Comparison of ENCODE assay signal across 19 mouse cellular contexts in genomic region chr12:80807451-80808085, GRCm38 (mm10). TPM values are rescaled to one million over a fixed set of nuclear protein-coding genes. Genes with fewer than 3 reads are reported as not detected.
DNase-seq lines count a peak whose midpoint lies in the region; ATAC-seq lines count a peak whose summit lies in the region.
"Had no signal": no experiment of that assay in that cellular context is flagged by ENCODE, and none has a peak within 500 bp of the region (broad histone marks: within the 10 kb centered on the region; RNA-seq: fewer than 3 reads in every experiment).

No protein-coding gene starts in this region.

- no peak overlapping the region for H3K4me2 ChIP-seq in midbrain, embryonic 11.5 days
- no peak overlapping the region for H3K4me2 ChIP-seq in midbrain, embryonic 16.5 days (ENCODE audit: low read length)
- H3K4me2 ChIP-seq: embryonic facial prominence, embryonic 12.5 days; forebrain, embryonic 15.5 days; liver, embryonic 15.5 days had no signal

- no peak overlapping the region for H3K4me3 ChIP-seq in midbrain, embryonic 11.5 days (ENCODE audit: low read depth, low read length)
- H3K4me3 ChIP-seq in midbrain, embryonic 16.5 days (ENCODE audit: low read depth, low read length), result no peak overlapping the region
- H3K4me3 ChIP-seq: embryonic facial prominence, embryonic 12.5 days; forebrain, embryonic 15.5 days; liver, embryonic 15.5 days had no signal

- ATAC-seq in midbrain, embryonic 11.5 days (ENCODE audit: low FRiP score), result 0 out of 2 replicates have a peak, but pooled peaks have one; percentile 22
- no peak for ATAC-seq in midbrain, embryonic 16.5 days
- ATAC-seq in granulocyte monocyte progenitor cell, adult 5-6 weeks (replicated peaks; ENCODE audit: poor library complexity, severe bottlenecking), result peak; percentile 48; the same call in 1 of the 2 replicates
- ATAC-seq: forebrain, embryonic 15.5 days had no signal

- no peaks in the 10 kb centered on the region for H3K9me3 ChIP-seq in midbrain, embryonic 11.5 days (ENCODE audit: control insufficient read depth, low read length)
- no peaks in the 10 kb centered on the region for H3K9me3 ChIP-seq in midbrain, embryonic 16.5 days (replicated peaks; ENCODE audit: control insufficient read depth, low read length, poor library complexity, severe bottlenecking)
- H3K9me3 ChIP-seq: embryonic facial prominence, embryonic 12.5 days; forebrain, embryonic 15.5 days; liver, embryonic 15.5 days had no signal

- no peak overlapping the region for H3K9ac ChIP-seq in midbrain, embryonic 11.5 days (ENCODE audit: low read length)
- no peak overlapping the region for H3K9ac ChIP-seq in midbrain, embryonic 16.5 days (ENCODE audit: low read depth, low read length)
- H3K9ac ChIP-seq: embryonic facial prominence, embryonic 12.5 days; forebrain, embryonic 15.5 days; liver, embryonic 15.5 days had no signal

- intact Hi-C loops in heart, postnatal 14 days (cut with DNase I), result no loop called here

- H3K27ac ChIP-seq in midbrain, embryonic 11.5 days (ENCODE audit: low read depth, low read length), result 0 out of 2 replicates have a peak overlapping the region, but pooled peaks have one; percentile 2
- H3K27ac ChIP-seq in midbrain, embryonic 16.5 days (ENCODE audit: low read length), result no peak overlapping the region
- H3K27ac ChIP-seq: embryonic facial prominence, embryonic 12.5 days; forebrain, embryonic 15.5 days; kidney, postnatal 0 days; liver, embryonic 15.5 days had no signal

- H3K4me1 ChIP-seq in midbrain, embryonic 11.5 days (ENCODE audit: control insufficient read depth, insufficient read depth, low read length), result peaks cover 13% of the 10 kb centered on the region
- peaks cover 6% of the 10 kb centered on the region; the same call in 1 of the 2 replicates for H3K4me1 ChIP-seq in midbrain, embryonic 16.5 days (ENCODE audit: control insufficient read depth, insufficient read depth, low read length)

- DNase-seq in heart, adult 11 months, result peak; percentile 81
- DNase-seq in heart, postnatal 14 days, result no peak
- peak; percentile 87 for DNase-seq in midbrain, embryonic 11.5 days (ENCODE audit: low spot score, missing footprints)
- peak; percentile 37 for DNase-seq in retina, embryonic 14.5 days (ENCODE audit: low spot score)
- DNase-seq in gastrocnemius, postnatal 4 days (ENCODE audit: low spot score in 2 of 2), result no peak
- no peak for DNase-seq in layer of hippocampus, adult 9-11 months
- DNase-seq: B cell, adult 2 months; cerebellum, adult 9-10 months; gastrocnemius, postnatal 36 days; heart, postnatal 10 days; lung, postnatal 36 days had no signal

- no peaks in the 10 kb centered on the region for H3K36me3 ChIP-seq in midbrain, embryonic 11.5 days (ENCODE audit: control insufficient read depth, insufficient read depth, low read length)
- H3K36me3 ChIP-seq in midbrain, embryonic 16.5 days (ENCODE audit: control insufficient read depth, insufficient read depth, low read length), result no peaks in the 10 kb centered on the region
- H3K36me3 ChIP-seq: embryonic facial prominence, embryonic 12.5 days; forebrain, embryonic 15.5 days; liver, embryonic 15.5 days had no signal

- 32% methylated on average over 2 of the region's 2 CpGs for WGBS in midbrain, embryonic 11.5 days
- WGBS in midbrain, embryonic 16.5 days, result 25% methylated on average over 2 of the region's 2 CpGs

- no peaks in the 10 kb centered on the region for H3K27me3 ChIP-seq in midbrain, embryonic 11.5 days (ENCODE audit: control insufficient read depth, insufficient read depth, low read length)
- no peaks in the 10 kb centered on the region for H3K27me3 ChIP-seq in midbrain, embryonic 16.5 days (ENCODE audit: control insufficient read depth, insufficient read depth, low read depth, low read length)
- H3K27me3 ChIP-seq: embryonic facial prominence, embryonic 12.5 days; forebrain, embryonic 15.5 days; liver, embryonic 15.5 days had no signal

RNA-seq across cellular contexts. Expression of gene Susd6, which starts 17.3 kb away (rescaled TPM):
- 10 to 100 TPM; 63.4 to 66.2 TPM for total RNA-seq in heart, postnatal 14 days (2021)
- polyA plus RNA-seq in midbrain, embryonic 11.5 days (2014; fragmentation: Nextera tagmentation; extraction: Ambion mirVana), result 18.4 and 19.0 TPM in 2 replicates
- polyA plus RNA-seq in midbrain, embryonic 16.5 days (2015; fragmentation: Nextera tagmentation; extraction: Ambion mirVana), result 10.4 and 11.0 TPM in 2 replicates
- 21.7 and 22.0 TPM in 2 replicates for total RNA-seq in granulocyte monocyte progenitor cell, adult 5-6 weeks (2014; fragmentation: Nextera tagmentation)
- total RNA-seq in granulocyte monocyte progenitor cell, adult 5-6 weeks (2017), result 14.0 and 16.4 TPM in 2 replicates
- total RNA-seq in gastrocnemius, postnatal 4 days (2021), result 10 to 100 TPM; 32.4 to 32.5 TPM

RNA-seq across cellular contexts. Expression of gene Ccdc177, which starts 47.1 kb away (rescaled TPM):
- under 1 TPM in 1 of 2 experiments, not detected in 1; 0.07 TPM for total RNA-seq in heart, postnatal 14 days (2021)
- 4.9 and 5.3 TPM in 2 replicates for polyA plus RNA-seq in midbrain, embryonic 11.5 days (2014; fragmentation: Nextera tagmentation; extraction: Ambion mirVana)
- 3.8 and 3.9 TPM in 2 replicates for polyA plus RNA-seq in midbrain, embryonic 16.5 days (2015; fragmentation: Nextera tagmentation; extraction: Ambion mirVana)
- 0.56 TPM in 1 of 2 replicates, not detected in the other for total RNA-seq in granulocyte monocyte progenitor cell, adult 5-6 weeks (2014; fragmentation: Nextera tagmentation)
- total RNA-seq in granulocyte monocyte progenitor cell, adult 5-6 weeks (2017), result not detected in 2 replicates
- total RNA-seq in gastrocnemius, postnatal 4 days (2021), result under 1 TPM; 0.12 to 0.13 TPM
- total RNA-seq: gastrocnemius, postnatal 36 days; MEL had no signal
- polyA plus RNA-seq: liver, embryonic 15.5 days; thymus, postnatal 0 days had no signal

Comparison
In these comparisons a context has a peak if more than half of its experiments do, and no peak if none do; other contexts are left out.
1. DNase-seq: peak in heart, adult 11 months (single experiment), midbrain, embryonic 11.5 days (single experiment) and retina, embryonic 14.5 days (single experiment); none in heart, postnatal 14 days (0 of 2), gastrocnemius, postnatal 4 days (0 of 2) and layer of hippocampus, adult 9-11 months (single experiment).